Mouse (Mus musculus) bone marrow, adult 2 months (tissue): ENCODE results near the gene Wnt2b. TPM values are rescaled to one million over a fixed set of nuclear protein-coding genes. Genes with fewer than 3 reads are reported as not detected.

Source experiments
- H3K27ac ChIP-seq: fragments of 200-500 bp; 2 replicates; pipeline ENCODE4 v1.5.1; 2012; ENCODE audit warnings: low read depth, mild to moderate bottlenecking, control low read depth, inconsistent platforms, low read length; ENCODE audit not compliant: control insufficient read depth, poor library complexity, insufficient read depth
- H3K4me1 ChIP-seq: fragments of 200-500 bp; 2 replicates; pipeline ENCODE4 v1.6.1; 2011; ENCODE audit warnings: low read length; ENCODE audit not compliant: control insufficient read depth, insufficient read depth
- H3K4me3 ChIP-seq: fragments of 200-500 bp; replicated peaks from 2 replicates; pipeline ENCODE3; 2011; ENCODE audit warnings: mild to moderate bottlenecking, low read depth, low read length, control low read depth; ENCODE audit not compliant: control insufficient read depth
- CTCF ChIP-seq: fragments of 200-500 bp; IDR thresholded peaks from 2 replicates; pipeline ENCODE4 v1.5.1; 2011; ENCODE audit warnings: low read length, control low read depth; ENCODE audit not compliant: control insufficient read depth, insufficient read depth
- POLR2A ChIP-seq: fragments of 200-500 bp; IDR thresholded peaks from 2 replicates; pipeline ENCODE4 v1.6.1; 2011; ENCODE audit warnings: low read depth, mild to moderate bottlenecking, control low read depth, low read length, borderline replicate concordance; ENCODE audit not compliant: control insufficient read depth
- WGBS: fragments of 180-500 bp; shearing (Covaris S2); methylation state at CpG from one replicate; pipeline ENCODE4 v1.1.7; 2018; 5-methylcytosine and 5-hydroxymethylcytosine counted together
- polyA plus RNA-seq: library from polyadenylated mRNA; stranded (reverse); fragments of >200 nt; gene quantifications from 2 replicates; pipeline ENCODE4 v1.2.4, GENCODE M21; 2011; ENCODE audit warnings: low replicate concordance; ENCODE audit not compliant: missing spikeins, insufficient read depth, insufficient read length

Wnt2b gene
- polyA plus RNA-seq, 1 experiment: not detected

- TF ChIP-seq POLR2A: no peak
- TF ChIP-seq CTCF: peak; percentile 52; the same call in 1 of the 2 replicates
- Histone ChIP-seq H3K4me3 (peak overlapping the region; percentile 26), H3K4me1 (no peaks in the 10 kb centered on the region), H3K27ac (0 out of 2 replicates have a peak overlapping the region, but pooled peaks have one; percentile 17)
- WGBS: 3% methylated on average over 49 of the region's 49 CpGs
These were observed 6.0 kb upstream of the Wnt2b start for GRCm38 (mm10) chr3:104967548-104968300.

- Histone ChIP-seq H3K27ac (no peak overlapping the region), H3K4me3 (no peak overlapping the region), H3K4me1 (no peaks in the 10 kb centered on the region; the same call in 1 of the 2 replicates)
- WGBS: 80% methylated on average over 7 of the region's 7 CpGs
- TF ChIP-seq CTCF (no peak), POLR2A (no peak)
These were observed 4.4 kb upstream of the Wnt2b start for GRCm38 (mm10) chr3:104965991-104966554.

- no peaks in the 10 kb centered on the region; the same call in 1 of the 2 replicates for H3K4me1 ChIP-seq
- WGBS: 69% methylated on average over 8 of the region's 8 CpGs
- H3K27ac ChIP-seq: no peak overlapping the region
These were observed 3.5 kb upstream of the Wnt2b start for GRCm38 (mm10) chr3:104965070-104965855.

GRCm38 (mm10) chr3:104963331-104964276 is 1.9 kb upstream of the Wnt2b start:
- no peak for TF ChIP-seq POLR2A
- no peak for TF ChIP-seq CTCF
- no peak overlapping the region for H3K4me3 ChIP-seq
- no peaks in the 10 kb centered on the region; the same call in 1 of the 2 replicates for H3K4me1 ChIP-seq
- 33% methylated on average over 13 of the region's 13 CpGs for WGBS
- no peak overlapping the region for H3K27ac ChIP-seq

More at GRCm38 (mm10) chr3:104965070-104965855, 3.5 kb upstream of the Wnt2b start:
- H3K4me3 ChIP-seq: no peak overlapping the region
- TF ChIP-seq POLR2A: no peak

- WGBS: 8% methylated on average over 5 of the region's 5 CpGs
- TF ChIP-seq POLR2A (no peak), CTCF (no peak)
- Histone ChIP-seq H3K4me1 (no peaks in the 10 kb centered on the region; the same call in 1 of the 2 replicates), H3K4me3 (no peak overlapping the region), H3K27ac (no peak overlapping the region)
These were observed 1.1 kb upstream of the Wnt2b start for GRCm38 (mm10) chr3:104962866-104963265.

GRCm38 (mm10) chr3:104962141-104962611 is 455 bp upstream of the Wnt2b start:
- TF ChIP-seq CTCF (no peak), POLR2A (no peak)
- Histone ChIP-seq H3K4me3 (no peak overlapping the region), H3K4me1 (no peaks in the 10 kb centered on the region; the same call in 1 of the 2 replicates), H3K27ac (no peak overlapping the region)
- WGBS: 3% methylated on average over 31 of the region's 31 CpGs
